Mouse (Mus musculus): Measurements from ENCODE around the gene Zscan20.

Gene Zscan20

DNA sequence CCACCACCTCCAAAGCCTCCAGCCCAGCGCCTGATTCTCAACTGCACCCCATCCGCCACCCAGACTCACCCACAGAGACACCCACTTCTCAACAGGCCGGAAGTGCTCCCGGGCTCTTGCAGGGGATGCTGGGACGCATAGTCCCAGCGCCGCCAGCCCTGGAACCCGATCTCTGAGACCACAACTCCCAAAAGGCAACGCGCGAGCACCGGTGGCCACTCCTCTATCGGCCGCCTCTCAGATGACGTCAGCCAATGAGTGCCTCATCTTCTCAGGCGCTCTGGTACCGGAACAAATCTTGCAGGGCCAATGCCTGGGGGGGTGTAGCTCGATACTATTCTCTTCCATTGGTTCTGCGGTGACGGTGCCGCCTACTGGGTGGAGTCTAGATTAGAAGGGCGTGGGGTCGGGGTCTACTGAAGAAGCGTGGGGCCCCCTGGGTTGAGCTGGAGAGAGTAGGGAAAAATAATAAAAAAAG is at the start of gene Zscan20:
TSS of gene Zscan20 (minus strand) at position 174 of the 478 bp plus-strand sequence.
- peak; percentile 98 for DNase-seq (ENCODE audit: low read depth)

DNA sequence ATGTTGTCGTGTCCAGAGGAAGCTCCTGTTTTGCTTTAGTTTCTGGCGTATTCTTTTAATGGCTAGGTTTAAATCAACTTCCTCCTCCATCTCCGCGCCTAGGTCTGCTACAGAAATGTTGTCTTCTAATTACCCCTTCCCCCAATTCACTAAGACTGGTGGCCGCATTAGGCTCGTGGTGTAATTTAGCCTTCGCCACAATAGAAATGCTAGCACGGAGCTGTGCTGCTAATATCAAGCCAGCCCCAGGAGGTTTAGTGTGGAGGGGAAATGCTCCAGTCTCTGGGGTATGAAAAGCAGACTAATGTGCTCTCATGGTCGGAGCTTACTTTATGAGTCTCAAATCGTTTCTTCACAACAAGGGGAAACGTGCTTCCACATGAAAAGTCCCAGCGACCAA is 45.5 kb upstream of the Zscan20 start:
- DNase-seq (ENCODE audit: low read depth): no peak

DNA sequence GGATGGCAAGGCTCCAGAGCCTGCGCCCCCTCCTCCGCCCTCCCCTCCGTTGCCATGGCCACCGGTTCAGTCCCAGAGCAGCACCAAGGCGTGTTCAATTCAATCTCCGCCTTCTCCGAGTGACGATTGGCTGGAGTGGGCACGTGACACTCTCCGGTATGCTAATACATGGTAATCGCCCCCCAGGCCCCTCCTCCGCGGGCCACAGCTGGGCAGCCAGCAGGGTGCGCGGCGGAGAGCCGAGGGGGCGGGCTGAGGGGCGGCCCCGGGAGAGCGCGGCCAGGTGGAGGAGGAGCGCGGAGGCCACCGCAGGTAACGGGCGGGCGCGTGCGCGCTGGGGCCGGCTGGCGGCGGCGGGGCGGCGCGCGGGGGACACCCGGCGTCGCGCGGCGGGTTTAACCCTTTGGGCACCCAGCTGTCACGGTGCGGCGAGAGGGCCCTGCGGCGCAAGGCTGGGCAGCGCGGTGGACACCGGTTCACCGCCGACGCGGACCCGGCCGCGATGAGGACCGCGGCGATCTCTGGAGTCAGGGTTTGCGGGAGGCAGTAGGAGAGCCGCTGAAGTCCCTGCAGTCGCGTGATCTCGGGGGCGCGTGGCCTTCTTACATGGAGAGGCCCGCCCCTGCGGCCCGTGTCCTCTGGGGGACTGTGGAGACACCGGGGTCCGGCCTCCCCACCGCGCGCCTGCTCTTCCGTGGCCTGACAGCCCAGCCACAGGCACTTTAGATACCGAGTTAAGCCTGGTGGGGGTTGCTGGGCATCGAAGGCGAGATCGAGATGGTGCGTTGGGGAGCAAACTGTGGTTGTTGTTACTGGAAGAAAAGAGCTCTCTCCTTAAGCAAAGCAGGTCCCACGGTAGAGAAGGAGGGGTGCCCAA is 44.8 kb upstream of the Zscan20 start, which contains the start of gene Phc2:
TSS of gene Phc2 (plus strand) at position 198 of the 877 bp plus-strand sequence.
- peak; percentile 86 for DNase-seq (ENCODE audit: low read depth)

DNA sequence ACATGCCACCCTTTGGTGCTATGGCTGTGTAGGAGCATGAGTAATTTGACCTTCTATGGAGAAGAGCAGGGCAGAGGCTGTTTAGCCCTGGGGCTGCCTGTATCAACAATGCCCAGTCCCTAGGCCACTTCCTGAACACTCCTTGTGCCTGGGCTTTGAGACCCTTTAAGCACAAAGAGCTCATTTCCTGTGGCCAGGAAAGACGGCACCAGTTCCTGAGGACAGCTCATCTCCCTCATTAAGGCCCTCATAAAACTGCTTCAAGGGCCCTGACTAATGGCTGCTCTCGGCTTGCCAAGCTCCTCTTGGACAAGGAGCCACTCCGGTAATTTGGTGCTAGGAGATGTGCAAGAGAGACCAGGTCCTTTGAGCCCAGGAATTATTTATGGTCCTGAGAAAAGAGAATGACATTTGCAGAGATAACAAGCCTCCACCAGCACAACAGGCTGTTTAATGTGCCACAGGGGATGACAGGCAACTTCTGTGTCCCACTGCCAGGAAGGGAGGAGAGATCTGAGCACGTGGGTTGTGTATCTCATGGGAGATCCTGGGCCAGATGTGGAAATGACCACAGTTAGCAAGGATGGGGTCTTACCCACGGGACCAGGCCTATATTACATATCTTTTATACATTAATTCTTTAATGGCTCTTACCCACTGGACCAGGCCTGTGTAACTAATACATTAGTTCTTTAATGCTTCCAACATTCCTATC is 42.8 kb upstream of the Zscan20 start:
- no peak for DNase-seq (ENCODE audit: low read depth)

DNA sequence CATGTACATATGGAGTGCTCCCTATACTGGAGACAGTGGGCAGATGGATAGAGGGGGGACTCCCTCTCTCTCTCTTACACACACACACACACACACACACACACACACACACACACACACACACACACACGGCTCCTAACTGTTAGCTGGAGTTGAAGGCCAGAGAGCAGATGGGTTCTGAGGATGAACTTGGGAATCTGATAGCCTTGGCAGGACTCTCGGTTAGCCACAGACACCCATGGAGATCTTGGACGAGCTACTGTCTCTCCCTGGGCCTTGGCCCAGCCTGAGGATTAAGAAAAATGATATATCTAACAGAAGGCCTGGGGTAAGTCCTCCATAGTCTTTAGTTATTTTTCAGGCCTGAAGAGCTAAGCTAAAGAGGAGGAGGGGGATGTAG is 41.6 kb upstream of the Zscan20 start:
- DNase-seq (ENCODE audit: low read depth): no peak

DNA sequence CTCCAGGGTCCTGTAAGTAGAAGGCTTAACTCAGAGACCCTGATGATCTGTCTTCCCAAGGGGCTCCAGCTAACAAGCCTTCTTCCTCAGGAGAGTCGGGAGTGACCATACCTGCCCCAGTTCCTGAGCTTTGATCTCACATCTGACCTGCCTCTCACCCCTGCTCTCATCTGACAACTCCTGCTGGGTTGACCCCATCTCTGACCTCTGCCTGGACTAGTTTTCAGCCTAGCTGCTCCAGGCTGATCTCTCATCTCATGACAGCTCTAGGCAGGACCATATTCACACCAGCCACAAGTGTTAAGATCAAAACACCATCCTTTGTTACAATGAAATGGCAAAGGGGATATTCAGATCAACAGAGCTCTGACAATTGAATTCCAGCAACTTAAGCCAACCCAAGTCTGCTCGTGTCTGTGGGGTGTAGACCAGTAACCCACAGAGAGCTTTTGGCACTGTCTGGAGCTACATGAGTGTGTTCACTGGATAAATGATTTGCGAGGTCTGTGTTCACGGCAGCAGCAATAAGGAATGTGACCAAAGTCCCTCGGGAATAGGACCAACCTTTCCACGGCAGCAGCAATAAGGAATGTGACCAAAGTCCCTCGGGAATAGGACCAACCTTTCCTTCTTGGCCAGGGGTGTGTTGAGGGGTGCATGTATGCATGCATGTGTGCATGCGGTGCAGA is 38.8 kb upstream of the Zscan20 start:
- DNase-seq (ENCODE audit: low read depth): no peak

DNA sequence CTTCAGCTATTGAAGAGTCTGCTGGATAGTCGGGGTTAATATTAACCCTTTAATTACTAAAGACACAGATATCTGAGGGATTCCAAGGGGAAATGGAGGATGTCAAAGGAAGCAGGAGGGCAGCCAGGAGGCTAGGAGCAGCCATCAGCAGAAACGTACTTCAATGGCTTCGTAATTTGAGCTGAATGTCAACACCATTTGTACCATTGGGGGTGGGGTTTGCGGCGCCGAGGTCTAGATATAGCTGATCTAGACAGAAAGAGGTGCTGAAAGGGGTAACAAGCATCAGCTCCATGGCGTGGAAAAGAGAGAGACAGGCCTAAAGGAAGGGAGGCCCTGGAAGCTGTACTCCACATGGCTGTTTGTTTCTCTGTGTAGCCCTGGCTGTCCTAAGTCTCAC is 36.9 kb upstream of the Zscan20 start:
- no peak for DNase-seq (ENCODE audit: low read depth)

DNA sequence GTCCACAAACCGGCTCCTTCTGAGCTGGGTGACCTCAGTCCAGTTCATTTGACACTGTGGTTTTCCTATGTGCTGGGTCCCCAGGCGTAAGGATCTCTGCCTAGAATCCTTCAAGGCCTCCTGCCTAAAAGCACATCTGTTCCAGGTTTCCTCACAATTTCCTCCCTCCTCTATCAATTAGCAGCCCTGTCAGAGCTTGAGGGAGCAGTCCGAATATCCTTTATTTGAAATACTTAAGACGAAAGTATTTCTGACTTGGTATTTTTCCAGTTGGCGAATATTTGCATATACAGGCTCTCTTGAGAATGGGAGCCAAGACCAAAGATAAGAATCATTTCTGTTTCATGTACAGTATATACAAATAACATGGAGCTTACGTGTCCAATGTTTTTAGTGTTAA is 36.0 kb upstream of the Zscan20 start:
- DNase-seq (ENCODE audit: low read depth): no peak

DNA sequence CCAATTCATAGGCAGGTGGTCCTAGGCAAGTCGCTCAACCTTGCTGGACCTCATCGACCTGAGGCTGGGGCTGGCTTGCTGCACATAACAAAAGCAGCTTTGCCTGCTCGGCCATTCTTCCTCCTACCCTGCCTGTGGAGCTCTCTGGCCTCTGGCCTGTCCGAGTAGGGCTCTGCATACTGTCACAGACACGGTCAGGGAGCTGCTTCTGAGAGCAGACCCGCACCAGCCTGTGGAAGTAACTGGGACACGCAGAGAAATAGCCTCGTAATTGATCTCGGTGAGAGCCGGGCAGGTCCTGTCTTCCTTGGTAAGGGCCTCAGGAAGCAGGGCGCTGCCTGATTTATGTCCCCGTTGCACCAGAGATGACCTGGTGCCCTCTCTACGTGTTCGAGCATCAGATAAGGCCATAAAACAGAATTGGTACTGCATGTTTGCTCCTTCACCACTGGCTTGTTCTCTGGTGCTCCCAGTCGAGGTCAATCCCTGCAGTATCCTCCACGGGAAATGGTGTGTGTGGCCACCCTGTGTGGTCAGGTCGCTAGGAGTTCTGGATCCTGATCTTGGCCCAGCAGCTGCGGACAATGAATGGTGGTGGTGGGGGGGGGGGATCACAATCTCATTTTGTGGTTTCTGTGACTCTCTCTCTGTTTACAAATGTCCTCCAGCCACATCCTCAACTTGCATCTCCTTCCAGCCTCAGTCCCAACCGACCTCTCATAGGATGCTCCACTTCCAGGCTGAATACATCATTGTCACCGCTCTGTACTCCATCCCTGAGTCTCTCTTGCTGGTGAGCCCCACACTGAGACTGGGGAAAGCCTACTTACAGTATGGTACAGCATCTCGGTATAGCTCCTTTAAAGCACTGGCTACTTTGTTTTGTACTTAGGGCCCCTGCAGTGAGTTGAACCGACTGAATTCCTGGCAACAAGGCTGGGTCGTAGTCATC is 32.1 kb upstream of the Zscan20 start:
- DNase-seq (ENCODE audit: low read depth): no peak

DNA sequence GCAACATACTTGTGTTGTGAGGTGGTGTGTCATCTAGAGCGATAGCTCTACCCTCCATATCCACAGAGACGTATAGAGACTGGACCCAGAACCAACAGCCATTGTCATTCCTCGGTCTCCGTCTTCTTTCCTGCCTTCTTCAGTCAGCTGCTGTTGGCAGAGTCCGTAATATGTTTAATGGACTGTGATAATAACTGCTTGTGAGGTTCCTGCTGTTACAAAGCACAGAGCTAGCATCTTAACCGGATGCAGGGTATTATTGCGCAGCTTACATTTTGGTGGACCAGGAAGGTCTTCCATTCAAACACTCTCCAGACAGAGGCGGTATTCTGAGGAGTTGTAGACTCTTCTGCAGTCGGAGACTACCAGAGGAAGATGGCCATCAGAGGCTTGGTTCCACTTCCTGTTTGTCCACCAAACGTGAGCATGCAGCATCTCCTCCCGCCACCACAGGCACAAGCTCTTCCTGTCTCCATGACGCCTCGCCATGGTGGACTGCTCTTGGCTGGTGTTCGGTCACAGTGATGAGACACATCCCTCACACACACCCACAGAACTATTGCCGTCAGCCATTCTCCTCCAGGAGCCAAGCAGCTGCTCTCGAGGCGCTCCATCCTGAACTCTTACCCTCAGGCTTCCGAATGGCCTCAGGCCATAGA is 28.5 kb upstream of the Zscan20 start:
- DNase-seq (ENCODE audit: low read depth): no peak

DNA sequence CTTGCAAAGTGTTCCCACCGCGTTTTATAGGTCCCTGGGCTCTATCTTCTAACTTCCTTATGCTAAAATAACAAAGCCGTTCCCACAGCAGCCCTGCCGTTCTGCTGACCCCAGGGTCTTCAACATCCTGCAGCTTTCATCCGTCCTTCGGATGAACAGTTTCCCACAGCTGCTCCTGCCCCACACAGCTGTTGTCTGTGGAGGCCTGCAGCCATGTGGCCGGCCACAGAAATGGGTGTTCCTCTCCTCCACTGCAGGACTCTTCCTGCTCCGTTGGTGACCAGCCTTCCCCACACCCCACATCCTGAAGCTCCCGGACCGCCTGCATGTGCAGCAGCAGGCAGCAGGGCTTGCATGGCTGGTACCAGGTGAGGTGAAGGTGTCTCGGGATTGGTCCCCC is 27.4 kb upstream of the Zscan20 start:
- no peak for DNase-seq (ENCODE audit: low read depth)

DNA sequence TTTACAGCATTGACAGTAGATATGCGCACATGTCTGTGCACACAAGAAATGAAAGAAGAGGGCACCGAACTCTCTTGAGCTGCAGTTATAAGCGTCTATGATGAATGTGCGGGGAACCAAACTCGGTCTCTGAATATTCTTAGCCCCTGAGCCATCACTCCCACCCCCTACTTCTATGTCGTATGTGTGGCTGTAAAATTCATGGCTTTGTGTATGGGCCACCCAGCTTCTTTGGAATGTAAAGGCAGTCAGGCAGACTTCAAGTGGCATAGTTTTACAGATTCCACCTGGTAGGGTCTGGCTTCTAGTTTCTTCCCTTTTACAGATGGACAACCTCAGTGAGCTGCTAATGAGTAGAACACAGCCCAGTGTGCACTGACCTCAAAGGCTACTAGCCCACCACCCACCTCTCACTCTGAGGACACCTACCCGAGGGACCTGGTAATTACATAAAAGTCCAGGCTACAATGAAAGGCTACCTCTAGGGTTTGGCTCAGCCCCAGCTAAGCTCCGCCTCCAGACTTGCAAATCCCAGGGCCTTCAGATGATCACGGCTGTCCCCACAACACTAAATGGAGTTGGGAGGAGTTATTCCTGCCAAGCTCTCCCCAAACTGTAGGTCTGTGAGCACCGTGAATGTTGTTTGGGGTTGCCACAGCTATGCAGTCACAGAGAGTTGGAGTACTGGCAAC is 26.1 kb upstream of the Zscan20 start:
- no peak for DNase-seq (ENCODE audit: low read depth)

DNA sequence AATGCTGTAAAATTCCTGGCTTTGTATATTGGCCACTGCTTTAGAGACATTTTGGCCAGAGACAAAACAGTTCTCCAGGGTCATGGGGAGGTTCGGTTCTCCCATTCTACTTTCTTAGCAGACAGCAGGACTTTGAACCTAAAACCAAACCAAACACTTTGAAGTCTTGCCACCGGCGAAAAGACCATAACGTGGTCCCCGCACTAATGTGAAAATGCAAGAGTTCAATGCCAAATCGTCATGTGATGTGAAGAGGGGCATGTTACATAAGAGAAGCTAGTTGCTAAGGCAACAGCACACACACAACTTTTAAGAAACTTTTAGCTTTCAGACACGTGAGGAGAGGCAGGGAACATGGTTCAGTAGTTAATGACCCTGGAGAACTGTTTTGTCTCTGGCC is 25.6 kb upstream of the Zscan20 start:
- DNase-seq (ENCODE audit: low read depth): no peak

DNA sequence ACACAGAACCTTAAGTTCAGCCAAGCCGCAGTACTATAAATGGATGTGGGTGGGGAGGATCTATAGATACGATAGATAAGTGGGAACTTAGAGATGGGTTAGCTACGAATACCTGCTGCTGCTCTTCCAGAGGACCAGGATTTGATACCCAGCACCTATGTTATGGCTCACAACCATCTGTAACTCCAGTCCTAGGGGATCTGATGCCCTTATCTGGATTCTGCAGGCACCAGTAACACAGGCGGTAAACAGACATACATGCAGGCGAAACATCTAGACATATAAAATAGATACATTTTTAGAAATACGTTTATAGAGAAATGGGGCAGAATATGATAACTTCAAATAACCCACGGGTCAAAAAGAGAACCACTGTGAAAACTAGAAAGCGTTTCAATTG is 11.2 kb upstream of the Zscan20 start:
- DNase-seq (ENCODE audit: low read depth): no peak

DNA sequence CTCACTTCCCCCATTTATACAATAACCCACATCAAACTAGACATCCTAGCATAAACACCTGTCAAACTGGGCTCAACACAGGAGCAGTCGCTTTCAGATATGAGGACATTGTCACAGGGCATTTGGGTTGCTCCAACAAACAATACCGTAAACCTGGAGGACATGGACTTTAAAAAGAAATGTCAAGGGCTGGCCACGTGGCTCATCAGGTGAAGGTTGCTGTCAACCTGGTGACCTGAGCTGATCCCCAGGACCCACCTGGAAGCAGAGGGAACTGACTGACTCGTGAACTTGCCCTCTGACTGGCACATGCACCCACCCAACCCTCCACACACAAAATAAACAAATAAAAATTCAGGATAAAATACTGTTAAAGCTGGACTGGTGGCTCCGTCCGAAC is 10.7 kb upstream of the Zscan20 start:
- no peak for DNase-seq (ENCODE audit: low read depth)

DNA sequence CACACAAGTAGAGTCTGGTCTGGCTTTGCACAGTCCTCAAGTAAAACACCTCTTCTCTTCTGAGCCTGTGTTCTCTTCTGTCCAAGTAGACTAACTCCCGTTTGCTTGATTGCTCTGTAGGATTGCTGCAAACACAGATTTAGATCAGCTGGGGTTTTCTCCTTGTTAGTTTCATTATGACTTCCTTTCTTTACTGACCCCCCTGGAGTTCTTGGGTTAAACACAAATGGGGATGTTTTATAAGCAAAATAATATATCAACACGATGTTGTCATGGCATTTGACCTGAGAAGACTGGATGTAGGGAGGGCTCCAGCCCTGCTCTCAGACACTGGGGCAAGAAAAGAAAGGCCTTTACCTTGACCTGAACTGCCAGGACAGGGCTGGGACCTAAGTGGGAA is 9.1 kb upstream of the Zscan20 start:
- DNase-seq (ENCODE audit: low read depth): no peak

DNA sequence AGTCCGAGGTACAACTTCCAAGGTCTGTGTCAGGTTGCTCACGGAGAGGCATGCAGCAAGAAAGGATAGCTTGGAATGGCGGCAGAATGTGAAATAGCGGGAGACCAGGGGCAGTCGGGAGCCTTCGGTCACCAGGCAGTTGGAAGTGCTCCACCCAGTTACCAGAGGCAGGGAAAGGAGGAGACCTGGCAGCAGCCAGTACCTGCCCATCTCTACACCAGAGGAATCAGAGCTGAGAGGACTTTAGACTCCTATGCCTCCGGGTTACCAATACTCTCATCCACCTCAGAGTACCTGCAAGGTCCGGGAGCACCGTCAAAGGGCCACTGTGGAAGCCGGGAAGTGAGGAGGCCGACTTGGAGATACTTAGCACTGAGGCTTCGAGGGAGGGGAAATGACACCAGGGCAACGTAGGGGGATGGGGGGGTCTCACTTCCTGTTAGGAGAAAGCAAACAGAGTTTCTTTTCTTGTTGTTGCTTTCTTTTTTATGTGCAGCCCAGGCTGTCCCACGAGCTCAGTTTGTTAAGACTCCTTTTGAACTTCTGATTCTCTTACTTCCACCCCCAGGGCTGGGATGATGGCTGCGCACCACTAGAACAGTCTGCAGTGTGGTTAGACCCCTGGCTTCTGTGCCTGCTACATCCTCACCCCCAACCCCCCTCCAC is 8.5 kb upstream of the Zscan20 start, which contains the start of gene Tlr12:
TSS of gene Tlr12 (minus strand) at position 374 of the 666 bp plus-strand sequence.
- no peak for DNase-seq (ENCODE audit: low read depth)

DNA sequence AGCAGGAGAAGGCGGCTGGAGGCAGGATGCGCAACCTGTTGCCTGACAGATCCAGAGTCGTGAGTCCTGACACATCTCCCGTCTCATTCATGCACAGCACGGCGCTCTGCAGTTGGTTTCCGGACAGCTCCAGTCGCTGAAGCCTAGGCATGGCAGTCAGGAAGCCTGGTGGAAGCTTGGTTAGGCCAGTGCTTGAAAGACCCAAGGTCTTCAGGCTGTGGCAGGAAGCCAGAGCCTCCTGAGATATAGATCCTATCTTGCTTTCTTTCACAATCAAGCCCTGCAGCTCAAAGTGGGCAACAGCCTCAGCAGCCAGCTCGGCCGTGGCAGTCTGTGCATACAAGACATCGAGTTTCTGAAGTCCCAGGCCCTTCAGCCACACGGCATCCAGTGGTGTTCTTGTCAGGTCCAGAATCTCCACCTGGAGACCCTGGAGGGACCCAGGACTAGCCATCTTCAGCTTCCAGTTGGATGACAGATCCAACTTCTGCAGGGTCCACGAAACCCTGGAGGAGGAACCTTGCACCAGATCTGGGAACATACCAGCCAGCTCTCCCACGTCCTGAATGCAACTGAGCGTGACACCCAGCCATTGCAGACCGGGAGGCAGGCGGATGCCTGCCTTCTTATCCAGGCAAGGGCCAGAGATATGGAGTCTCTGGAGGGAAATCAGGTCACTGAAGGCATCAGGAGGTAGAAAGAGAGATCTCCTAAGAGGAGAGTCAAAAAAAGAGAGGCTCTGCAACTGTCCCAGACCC is 7.6 kb upstream of the Zscan20 start:
- no peak for DNase-seq (ENCODE audit: low read depth)

DNA sequence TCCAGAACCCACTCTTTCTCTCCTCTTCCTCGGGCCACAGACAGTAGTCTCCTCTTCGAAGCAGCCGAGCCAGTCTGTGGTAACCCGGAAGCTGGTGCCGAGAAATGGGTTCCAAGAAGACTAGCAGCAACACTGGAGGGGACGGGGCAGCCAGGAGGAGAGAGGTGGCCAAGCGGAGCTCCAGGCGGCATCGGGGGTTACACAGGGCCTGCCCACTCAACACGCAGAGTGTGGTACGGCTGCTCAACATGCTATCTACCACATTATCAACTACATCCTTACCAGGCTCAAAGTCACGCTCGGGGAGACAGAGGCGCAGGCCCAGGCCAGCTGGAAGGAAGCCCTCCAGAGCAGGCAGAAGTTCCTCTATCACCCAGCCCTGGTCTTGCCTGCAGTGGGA is 5.9 kb upstream of the Zscan20 start:
- no peak for DNase-seq (ENCODE audit: low read depth)
